Mouse (Mus musculus): ENCODE results near the gene Pih1h3b.

Pih1h3b gene

GRCm38 (mm10) chrX:140062135-140062975 is at the start of gene Pih1h3b, which contains the start of gene Nup62cl:
Gene Pih1h3b (plus strand): TSS chrX:140062879.
Gene Nup62cl (minus strand): TSS chrX:140062712.
- DNase-seq (ENCODE audit: low read depth), result no peak

- DNase-seq (ENCODE audit: low read depth), result no peak
Observed at GRCm38 (mm10) chrX:140060886-140061874, 1.5 kb upstream of the Pih1h3b start.

GRCm38 (mm10) chrX:140082535-140082934 is 19.9 kb downstream of the Pih1h3b start:
- no peak for DNase-seq (ENCODE audit: low read depth)

- no peak for DNase-seq (ENCODE audit: low read depth)
Observed at GRCm38 (mm10) chrX:140094066-140094465, 31.4 kb downstream of the Pih1h3b start.

Measured in 416B (cell line).